Mouse (Mus musculus) kidney, postnatal 4 days (tissue): ENCODE measurements around the gene Colgalt2.
"Not testable (repeated sequence)": the region's sequence is repeated elsewhere in the genome, so short reads cannot be mapped to it uniquely, and the experiment has no call there.

Experiments used
- DNase-seq, 2 experiments: peaks; one replicate each; pipeline ENCODE4 v3.0.0; 2021; ENCODE audit warnings: mixed read lengths in 2 of 2

The Colgalt2 gene

DNA sequence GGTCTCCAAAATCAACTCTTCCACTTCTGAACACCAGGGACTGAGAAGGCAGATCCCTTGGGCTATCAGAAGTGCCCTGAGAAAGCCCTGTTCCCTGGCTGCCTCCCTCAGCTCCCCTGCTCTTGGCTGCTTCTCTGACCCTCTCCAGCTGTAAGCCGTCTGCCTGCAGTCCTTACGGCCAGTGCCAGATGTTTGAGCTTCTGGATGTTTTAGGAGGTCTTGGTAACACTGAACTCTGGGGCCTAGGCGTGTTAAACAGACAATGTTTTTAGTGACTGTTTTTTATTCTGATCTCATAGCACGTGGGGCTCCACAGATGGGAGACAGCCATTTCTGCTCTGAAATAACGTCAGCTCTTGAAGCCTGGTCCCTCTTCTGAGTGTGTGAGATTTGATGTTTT is 18.0 kb downstream of the Colgalt2 start:
- DNase-seq: peak; percentile 43 to 56

DNA sequence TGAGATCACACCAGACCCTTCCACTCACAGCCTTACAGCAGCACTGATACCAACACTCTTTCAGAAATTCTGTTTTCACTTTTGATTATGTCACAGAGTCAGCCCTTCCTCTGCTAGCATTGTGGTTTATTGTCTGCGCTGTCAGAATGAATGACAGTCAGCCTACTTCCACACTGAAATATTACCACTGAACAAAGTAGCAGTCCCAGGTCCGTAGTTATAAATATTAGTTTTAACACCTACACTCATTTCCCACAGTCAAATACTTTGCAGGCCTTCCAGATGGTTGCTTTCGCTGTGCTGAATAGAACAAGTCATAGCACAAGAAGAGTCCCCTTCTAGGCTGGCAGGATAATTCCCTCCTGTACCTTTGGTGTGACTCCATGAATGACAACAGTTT is 22.7 kb downstream of the Colgalt2 start:
- no peak for DNase-seq

DNA sequence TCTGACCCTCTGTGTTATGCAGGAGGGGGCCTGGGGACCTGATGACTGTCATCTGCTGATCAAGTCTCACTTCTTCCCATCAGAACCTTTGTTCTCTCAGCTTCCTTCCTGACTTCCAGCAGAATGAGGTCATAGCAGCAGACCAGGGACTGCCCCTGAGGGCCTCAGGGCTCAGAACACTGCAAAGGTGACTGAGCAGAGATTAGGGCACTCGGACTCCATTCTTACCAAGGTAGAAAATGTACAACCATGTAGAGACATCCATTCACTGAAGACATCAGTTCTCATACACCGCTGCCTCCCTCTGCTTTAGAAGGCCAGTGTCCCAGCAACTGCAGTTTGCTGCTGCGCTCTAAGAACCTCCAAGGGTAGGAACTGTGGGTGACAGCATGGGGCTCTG is 23.4 kb downstream of the Colgalt2 start:
- DNase-seq: no peak

DNA sequence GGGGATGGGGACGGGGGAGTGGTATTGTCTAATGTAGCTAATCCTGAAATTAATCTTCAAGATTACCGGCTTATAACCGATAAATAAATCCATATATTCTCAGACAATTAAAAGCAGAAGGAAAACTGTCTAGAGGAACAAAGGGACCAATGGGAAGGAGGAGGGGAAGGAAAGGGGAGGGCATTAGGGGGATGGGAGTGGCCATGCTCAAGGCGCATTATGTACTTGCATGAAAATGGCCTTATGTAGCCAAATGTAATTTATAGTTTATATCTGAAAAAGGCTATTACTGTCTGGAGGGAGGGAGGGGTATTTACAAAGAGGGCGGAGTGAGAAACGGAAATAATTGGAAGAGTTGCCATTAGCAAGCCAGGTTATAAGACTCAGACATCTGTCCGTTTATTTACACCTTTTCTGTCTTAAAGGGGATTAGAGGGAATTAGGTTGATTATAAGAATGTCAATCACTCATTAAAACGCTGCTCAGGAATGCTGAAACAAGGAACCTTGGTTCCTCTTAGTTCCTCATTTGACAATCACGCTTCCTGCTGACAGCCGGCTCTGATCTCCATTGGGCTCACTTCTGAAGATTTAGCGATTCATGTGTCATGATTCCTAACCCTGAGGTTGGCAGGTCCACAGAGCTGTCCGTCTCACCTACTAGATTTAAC is 28.4 kb downstream of the Colgalt2 start:
- no peak for DNase-seq

DNA sequence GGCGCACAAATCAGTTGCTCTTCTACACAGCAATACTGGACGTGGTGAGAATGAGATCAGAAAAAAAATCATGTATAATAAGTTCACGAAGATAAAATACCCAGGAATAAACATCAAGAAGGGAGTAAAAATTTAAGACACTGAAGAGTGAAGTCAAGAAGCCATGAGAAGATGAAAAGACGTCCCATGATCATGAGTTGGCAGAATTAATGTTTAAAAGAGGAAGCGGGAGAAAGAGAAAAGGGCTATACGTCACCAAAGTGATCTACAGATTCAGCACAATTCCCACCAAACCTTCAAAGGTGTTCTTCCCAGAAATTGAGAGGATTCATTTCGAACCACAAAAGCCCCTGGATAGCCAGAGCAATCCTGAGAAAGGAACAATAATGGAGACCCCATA is 30.2 kb downstream of the Colgalt2 start:
- DNase-seq: no peak

DNA sequence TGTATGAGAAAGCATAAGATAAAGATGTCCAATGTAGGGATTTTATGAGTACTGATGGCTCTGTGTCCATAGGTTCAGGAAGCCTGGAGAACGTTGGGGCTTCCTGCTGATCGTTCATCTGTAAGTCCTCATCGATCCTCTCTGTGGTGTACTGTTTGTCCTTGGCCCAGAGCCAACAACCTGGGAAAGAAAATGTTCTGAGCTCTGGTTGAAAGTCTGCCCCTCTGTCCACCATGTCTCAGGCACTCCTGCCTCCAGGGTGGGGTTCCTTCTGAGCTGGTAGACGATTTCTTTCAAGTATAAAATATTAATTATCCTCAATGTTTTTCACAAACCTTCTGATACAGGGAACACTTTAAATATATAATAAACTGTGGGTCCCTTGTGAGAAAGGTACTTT is 34.5 kb downstream of the Colgalt2 start:
- DNase-seq: no peak

DNA sequence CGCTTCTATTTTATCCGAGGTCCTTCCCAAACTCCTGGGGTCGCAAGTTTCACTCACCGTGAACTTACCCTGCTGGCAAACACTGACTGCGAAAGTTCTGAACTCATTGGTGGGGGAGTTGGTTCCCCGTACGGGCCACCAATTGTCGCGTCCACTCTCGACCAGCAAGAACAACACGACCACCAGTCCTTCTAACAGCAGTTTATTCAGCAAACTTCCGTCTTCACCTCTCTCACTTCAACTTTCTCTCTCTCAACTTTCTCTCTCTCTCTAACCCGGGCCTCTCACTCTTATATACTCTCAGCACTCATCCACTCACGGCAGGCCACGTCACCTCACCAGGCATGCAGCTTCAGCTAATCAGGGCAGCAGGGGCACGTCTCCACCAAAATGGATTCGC is 37.9 kb downstream of the Colgalt2 start:
- not testable (repeated sequence) for DNase-seq

DNA sequence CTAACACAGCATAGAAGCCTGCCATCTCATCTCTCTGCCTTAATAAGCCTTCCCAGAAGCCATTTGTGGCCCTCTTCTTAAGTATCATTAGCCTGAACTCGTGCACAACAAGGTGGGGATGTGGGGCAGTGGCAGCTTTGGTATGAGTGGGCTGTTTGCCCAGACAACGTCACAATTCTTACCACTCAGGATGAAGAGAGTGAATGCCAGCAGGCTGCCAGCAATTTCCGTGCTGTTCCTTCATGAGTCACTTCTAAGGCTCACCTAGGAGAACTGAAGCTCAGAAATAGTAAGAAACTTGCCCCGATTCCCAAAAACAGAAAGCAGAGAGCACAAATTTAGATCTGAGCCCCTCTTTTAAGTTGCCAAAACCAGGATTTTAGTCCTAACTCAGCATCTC is 39.8 kb downstream of the Colgalt2 start:
- DNase-seq: no peak

DNA sequence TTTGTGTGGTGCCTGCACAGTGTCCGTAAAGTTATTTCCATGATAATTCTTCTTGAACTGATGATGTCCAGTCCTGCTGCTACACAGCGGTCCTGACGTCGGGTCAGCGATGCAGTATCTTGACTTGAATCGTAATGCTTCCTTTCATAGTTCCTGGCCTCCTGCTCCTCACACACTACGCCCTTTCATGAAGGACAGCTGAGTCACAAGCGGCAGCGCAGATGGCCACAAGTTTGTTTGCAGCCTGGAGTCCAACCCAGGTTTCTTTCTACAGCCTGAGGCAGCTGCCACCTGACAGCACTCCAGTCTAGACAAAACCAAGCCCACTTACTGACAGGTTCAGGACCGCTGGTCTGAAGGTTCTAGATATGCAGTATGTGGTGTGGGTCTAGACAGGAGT is 40.2 kb downstream of the Colgalt2 start:
- no peak for DNase-seq

DNA sequence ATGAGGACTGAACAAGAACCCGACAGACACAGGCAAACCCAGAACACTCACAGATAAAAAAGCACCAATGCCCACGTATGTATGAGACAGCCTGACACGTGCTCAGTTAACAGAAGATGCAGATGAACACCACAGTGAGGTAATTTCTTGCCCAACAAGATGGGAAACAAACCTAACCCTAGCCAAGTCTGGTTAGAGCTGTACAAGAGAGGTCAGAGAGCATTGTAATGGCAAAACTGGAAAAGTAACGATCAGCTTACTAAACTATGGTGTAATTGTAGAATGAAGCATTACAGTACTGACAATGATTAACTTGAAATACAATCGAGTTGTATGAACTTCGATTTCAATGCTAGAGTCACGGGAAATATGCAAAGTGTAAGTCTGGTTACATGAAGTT is 45.0 kb downstream of the Colgalt2 start:
- no peak for DNase-seq

DNA sequence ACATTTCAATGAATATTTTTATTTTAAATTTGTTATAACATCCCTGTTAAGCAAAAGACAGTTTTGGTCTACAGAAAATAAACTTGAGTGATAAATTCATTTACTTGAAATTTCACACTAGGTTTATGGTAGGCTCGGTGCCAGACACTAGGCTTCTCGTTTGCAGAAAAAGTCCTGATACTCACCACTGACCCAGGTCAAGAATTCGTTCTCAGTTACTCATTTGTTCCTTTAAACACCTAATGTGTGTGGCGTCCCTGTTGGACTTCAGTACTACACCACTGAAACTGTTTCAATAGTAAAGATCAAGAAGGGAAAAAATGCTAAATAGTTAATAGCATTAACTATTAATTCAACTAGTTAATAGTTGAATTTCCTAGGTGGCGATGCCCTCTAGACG is 46.3 kb downstream of the Colgalt2 start:
- no peak for DNase-seq

DNA sequence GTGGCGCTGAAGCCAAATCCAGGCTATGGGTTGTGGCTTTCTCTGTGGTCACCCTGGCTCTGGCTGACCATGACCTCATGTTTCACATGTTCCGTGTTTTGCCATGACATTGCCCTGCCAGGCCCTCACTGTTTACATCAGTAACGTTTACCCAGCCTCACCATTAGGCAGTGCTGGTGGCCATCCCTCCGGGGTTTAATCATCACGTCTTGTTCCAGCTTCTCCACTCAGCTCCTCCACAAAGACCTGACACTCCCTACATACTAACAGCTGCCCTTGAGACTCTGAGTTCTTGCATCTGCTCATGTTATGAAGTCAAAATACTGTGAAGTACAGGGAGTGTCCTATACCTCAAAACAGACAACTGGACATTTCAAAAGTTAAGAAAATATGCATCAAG is 54.9 kb downstream of the Colgalt2 start:
- peak in 1 of 2 experiments; percentile 21 for DNase-seq

DNA sequence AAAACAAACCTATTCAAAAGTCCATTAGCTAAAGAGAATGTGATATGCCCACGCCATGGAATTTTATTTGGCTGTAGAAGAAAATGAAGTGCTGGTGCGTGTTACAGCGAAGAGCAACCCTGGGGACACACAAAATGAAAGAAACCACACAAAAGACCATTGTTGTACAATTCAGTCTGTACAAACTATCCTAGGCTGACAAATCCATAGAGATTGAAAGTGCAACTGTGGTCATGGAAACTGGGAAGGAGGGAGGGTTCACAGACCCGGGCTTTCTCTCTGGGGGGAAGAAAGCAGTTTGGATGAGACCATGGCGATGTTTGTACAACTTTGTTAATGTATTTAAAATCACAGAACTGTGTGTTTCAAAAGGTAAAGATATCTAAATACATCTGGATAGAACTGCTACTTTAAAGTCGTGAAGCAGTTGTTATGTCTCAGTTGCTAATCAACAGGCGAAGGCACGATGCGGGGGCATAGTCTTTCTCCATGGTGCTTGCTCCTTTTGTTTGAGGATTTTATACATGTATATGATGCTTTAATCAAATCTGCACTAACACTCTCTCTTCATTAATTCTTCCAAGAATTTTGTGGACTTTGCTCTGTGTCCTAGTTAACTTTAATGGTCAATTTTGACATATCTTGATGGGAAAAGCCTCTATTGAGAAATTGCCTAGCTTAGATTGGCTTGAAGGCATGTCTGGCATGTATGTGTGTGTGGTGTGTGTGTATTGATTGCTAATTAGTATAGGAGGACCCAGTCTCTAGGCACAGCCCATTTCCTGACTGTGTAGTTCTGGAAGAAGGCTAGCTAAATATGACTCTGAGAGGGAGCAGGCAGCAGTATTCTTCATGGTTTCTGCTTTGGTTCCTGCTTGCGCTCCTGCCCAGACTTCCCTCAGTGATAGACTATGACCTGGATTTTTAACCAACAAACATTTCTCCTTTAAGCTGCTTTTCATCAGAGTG is 55.9 kb downstream of the Colgalt2 start:
- DNase-seq: no peak

DNA sequence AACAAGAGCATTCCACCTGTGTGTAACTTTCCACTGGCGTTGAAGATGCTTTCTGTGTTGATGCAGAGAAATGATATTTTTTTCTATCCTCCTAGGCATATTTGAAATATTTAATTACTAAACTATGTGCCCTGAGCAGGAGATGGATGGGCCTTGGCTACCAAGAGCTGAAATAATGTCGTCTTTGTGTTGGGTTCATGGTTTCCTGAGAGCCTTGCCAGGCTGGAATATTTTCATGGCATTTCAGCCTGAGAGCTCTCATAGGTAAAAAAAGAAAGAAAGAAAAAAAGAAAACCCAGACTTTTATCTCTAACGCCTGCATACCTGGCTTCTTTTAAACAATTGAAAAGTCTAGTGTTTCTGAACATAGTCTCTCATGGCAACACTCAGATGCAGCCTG is 56.6 kb downstream of the Colgalt2 start:
- no peak for DNase-seq

DNA sequence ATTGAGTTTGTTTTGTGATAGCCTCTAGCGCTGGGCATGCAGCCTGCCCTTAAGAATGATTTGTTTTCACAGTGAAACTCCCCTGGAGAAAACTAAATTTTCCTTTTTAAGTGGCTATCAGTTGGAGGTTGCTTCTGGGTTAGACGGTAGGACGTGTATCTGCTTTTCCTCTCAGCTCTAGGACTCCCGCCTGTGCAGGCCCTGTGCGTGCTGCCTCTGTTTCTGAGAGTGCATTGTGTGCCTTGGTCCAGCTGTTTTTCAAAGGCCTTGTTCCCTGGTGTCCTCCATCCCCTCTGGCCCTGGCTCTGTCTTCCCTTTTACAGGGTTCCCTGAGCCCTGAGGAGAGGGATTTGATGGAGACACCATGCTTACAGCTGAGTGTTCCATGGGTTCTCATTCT is 58.0 kb downstream of the Colgalt2 start:
- DNase-seq: no peak

DNA sequence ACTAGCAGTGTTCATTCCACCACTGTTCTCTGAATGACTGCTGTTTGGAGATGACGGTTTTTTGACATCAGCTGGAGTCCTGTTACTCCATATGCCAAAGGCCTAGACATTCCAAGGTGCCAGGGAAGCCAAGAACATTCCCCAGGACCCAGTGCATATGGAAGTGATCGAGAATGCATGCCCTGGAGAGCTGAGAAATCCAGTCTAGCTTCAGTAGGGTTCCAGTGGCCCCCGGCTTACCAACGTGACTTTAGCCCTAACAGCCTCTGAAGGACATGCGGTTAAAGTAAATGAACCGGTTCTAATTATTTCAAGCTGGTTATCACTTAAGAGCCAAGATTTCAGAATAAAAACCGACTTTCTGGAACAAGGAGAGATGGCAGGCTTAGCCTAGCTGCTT is 59.4 kb downstream of the Colgalt2 start:
- no peak for DNase-seq

DNA sequence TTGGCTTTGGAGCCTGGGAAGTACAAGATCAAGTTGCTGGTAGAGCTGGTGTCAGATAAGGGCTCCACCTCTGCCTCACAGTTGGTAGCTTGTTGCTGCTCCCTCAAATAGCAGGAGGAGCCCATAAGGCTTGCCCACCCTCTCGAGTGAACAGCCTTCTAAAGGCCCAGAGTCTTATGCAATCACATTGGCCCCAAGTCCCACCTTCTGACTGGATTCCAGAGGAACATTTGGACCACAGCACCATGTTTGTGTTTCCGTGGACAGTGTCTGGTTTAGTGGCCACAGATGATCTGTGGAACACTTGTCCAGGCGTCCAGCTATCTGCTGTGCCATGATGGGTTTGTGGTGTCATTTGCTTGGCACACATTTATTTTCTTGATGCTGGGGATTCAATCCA is 61.3 kb downstream of the Colgalt2 start:
- no peak for DNase-seq

DNA sequence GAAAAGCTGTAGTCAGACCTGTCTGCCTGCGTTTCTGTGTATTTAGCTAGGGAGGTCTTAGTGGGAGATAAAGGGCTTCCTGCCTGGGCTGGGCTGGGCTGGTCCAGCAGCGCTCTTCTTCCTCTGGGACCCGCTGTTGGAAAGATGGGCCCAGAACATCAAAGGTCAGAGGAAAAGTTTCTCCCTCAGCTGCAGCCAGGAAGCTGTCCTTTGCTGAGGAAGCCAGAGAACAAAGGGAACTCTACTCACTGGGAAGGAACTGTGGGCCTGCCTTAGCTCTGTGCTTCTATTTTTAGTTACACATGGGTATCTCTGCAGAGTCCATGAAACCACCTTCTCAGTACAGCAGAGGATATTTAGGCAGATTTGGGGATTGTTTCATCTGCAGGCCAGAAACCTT is 62.2 kb downstream of the Colgalt2 start:
- peak; percentile 17 to 36 for DNase-seq

DNA sequence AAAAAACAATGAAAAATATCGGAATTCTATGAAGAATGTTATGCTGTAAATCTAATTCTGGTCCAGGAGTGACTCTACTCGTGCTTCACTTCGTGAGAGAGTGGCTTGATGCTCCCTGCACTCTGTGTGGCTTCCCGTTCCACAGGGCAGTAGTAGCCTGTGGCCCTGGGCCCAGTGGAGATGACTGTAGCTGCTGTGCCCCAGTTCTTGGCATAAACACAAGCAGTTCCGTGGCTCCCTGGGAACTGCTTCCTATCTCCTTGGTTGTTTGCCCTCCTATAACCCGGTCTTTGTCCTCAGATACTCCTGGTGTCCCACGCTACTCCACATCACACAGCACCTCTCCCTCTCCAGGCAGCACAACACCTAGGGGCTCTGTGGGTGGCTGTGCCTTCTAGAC is 62.7 kb downstream of the Colgalt2 start:
- no peak for DNase-seq

DNA sequence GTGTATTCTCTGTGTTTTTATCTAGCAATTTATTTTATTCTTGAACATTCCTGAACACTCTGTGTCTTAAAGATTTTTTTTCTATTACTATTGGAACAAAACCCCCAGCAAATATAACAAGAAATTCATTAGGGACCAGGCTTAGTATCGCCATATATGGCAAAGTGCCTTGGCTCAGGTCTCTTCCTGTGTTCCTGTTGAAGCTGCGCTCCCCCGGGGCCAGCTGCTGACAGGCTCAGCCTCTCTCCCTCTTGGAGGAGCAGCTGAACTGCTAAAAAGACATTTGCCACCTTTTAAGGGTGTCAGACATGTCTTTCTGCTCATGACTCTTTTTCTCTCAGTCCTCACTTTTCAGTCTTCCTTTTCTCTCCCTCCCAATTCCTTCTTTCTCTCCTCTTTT is 66.7 kb downstream of the Colgalt2 start:
- DNase-seq: no peak

DNA sequence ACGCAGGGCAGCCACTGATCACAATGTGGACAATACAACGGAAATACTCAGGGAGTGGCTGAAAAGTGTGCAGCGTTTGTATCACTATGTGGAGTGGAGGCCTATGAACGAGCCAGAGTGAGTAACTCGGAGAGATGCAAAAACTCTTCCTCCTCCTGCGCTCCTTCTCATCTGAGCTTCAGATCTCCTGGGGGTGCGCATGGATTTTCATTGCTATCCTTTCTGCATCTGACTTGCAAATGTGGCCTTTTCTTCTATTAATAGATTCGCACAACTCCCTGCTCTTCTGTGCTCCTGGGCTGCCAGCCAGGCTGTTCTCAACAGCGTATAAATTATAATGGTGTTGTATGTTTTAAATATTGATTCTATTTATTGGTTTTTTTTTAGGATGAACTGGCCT is 68.8 kb downstream of the Colgalt2 start:
- peak in 1 of 2 experiments; percentile 32 for DNase-seq

DNA sequence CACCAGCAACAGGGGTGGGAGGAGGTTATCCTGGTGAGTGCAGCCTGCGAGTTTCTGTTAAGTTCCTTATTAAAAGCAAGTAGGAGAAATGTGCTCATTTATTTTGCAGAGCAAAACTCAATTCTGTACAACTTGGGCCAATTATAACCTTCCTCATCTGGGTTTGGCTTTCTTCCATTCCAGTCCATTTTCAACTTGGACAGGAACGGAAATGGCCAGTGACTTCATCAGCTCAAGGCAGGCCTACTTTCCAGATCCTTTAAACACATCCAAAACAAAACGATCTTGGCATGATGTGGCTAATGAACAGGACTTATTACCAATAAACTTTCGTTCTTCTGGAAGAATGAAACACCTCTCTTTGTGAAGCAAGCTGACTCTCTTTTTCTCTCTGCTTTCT is 76.5 kb downstream of the Colgalt2 start:
- DNase-seq: no peak

DNA sequence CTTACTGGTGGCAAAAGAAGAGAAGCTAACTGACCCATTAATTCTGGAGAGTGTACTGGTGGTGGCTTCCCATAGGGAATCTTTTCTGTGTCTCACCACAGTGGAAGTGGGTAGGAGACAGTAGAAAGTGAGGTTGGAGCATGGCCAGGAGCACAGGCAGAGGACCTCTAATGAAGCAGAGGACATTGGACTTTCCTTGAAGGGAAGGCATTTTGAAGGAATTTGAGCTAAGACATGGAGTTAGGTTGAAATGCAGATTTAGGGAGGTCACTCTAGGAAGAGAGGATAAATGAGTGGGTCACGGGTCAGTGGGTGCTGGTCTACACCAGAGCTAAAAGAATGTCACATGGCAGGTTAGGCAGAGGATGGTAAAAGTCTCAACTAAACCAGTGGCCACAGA is 91.2 kb downstream of the Colgalt2 start:
- DNase-seq: peak in 1 of 2 experiments; percentile 3

DNA sequence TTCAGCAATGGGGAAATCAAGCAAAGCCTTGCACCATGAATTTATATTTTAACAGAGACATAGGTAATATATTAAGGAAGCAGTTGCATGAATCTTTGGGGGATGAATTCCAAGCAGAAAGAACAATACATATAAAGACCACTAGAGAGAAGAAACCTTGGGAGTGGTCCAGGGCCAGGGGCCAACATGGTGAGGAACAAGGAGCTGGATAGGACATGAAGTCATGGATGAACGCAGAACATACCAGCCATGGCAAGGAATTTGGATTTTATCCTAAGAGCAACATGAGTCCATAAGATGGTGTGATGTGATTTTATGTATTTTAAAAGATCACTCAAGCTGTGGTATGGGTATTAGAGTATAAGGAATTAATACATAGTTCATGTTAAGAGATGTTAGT is 92.6 kb downstream of the Colgalt2 start:
- DNase-seq: no peak
